22 mouse cellular contexts compared by ENCODE assay signal in the genomic region with DNA sequence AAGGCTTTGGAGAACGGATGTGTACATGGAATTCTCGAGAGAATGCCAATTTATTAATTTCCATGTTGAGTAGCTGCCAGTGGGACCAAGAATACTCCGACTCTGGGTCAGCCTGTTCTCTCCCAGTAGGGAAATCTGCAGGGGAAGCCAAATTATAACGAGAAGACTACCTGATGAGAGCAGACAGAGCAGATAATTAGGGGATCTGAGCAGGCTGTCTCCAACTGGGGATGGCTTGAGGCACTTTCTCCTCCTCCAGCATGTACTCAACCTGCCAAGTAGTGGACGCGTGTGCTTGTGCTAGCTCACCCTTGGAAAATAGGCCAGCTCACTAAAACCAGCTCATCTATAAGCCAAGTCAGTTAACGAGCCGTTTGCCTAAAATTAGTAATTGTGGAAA.
DNase-seq lines count a peak whose midpoint lies in the region; ATAC-seq and TF ChIP-seq lines count a peak whose summit lies in the region.
"Had no signal": no experiment of that assay in that cellular context is flagged by ENCODE, and none has a peak within 500 bp of the region (broad histone marks: within the 10 kb centered on the region; RNA-seq: fewer than 3 reads in every experiment).

No protein-coding gene starts in this region.

- H3K79me2 ChIP-seq in macrophage (ENCODE audit: inconsistent target), result no peaks in the 10 kb centered on the region

- H3K4me2 ChIP-seq in midbrain, postnatal 0 days (ENCODE audit: low read depth, low read length, poor library complexity, severe bottlenecking), result no peak overlapping the region
- no peak overlapping the region for H3K4me2 ChIP-seq in midbrain, embryonic 16.5 days (ENCODE audit: low read length)
- H3K4me2 ChIP-seq: embryonic facial prominence, embryonic 13.5 days; limb, embryonic 13.5 days; liver, embryonic 13.5 days; lung, embryonic 14.5 days; midbrain, embryonic 11.5 days; neural tube, embryonic 15.5 days; stomach, embryonic 15.5 days had no signal

- no peak overlapping the region for H3K9ac ChIP-seq in midbrain, postnatal 0 days (replicated peaks; ENCODE audit: low read length, poor library complexity, severe bottlenecking)
- no peak overlapping the region for H3K9ac ChIP-seq in midbrain, embryonic 16.5 days (ENCODE audit: low read depth, low read length)
- H3K9ac ChIP-seq: embryonic facial prominence, embryonic 13.5 days; limb, embryonic 13.5 days; liver, embryonic 13.5 days; lung, embryonic 14.5 days; neural tube, embryonic 15.5 days; stomach, embryonic 15.5 days had no signal

- no peaks in the 10 kb centered on the region for H3K4me1 ChIP-seq in midbrain, postnatal 0 days (ENCODE audit: insufficient read depth, low read length)
- H3K4me1 ChIP-seq in midbrain, embryonic 16.5 days (ENCODE audit: control insufficient read depth, insufficient read depth, low read length), result no peaks in the 10 kb centered on the region
- H3K4me1 ChIP-seq in thymus, adult 2 months (replicated peaks; ENCODE audit: control insufficient read depth, insufficient read depth, low read length), result no peaks in the 10 kb centered on the region
- H3K4me1 ChIP-seq: liver, embryonic 13.5 days; neural tube, embryonic 15.5 days; stomach, embryonic 15.5 days had no signal

- no peak overlapping the region for H3K27ac ChIP-seq in midbrain, postnatal 0 days (ENCODE audit: low read depth, low read length)
- no peak overlapping the region for H3K27ac ChIP-seq in midbrain, embryonic 16.5 days (ENCODE audit: low read length)
- H3K27ac ChIP-seq in macrophage, result peak overlapping the region; percentile 59
- no peak overlapping the region for H3K27ac ChIP-seq in thymus, adult 2 months (ENCODE audit: control insufficient read depth, insufficient read depth, low read length)
- H3K27ac ChIP-seq: embryonic facial prominence, embryonic 13.5 days; limb, embryonic 13.5 days; liver, embryonic 13.5 days; neural tube, embryonic 15.5 days; stomach, embryonic 15.5 days had no signal

- TF ChIP-seq POLR2A in thymus, adult 2 months (IDR thresholded peaks at IDR 0.05; ENCODE audit: control insufficient read depth, extremely low read depth, insufficient read depth, low read length, poor library complexity), result no peak

- no peaks in the 10 kb centered on the region for H3K27me3 ChIP-seq in midbrain, postnatal 0 days (ENCODE audit: insufficient read depth, low read length)
- no peaks in the 10 kb centered on the region for H3K27me3 ChIP-seq in midbrain, embryonic 16.5 days (ENCODE audit: control insufficient read depth, insufficient read depth, low read depth, low read length)
- H3K27me3 ChIP-seq in thymus, adult 2 months (ENCODE audit: control insufficient read depth, insufficient read depth, low read length), result no peaks in the 10 kb centered on the region
- H3K27me3 ChIP-seq: embryonic facial prominence, embryonic 13.5 days; limb, embryonic 13.5 days; neural tube, embryonic 15.5 days; Patski; stomach, embryonic 15.5 days had no signal

- no peaks in the 10 kb centered on the region for H3K36me3 ChIP-seq in midbrain, postnatal 0 days (ENCODE audit: insufficient read depth, low read length)
- no peaks in the 10 kb centered on the region for H3K36me3 ChIP-seq in midbrain, embryonic 16.5 days (ENCODE audit: control insufficient read depth, insufficient read depth, low read length)
- no peaks in the 10 kb centered on the region for H3K36me3 ChIP-seq in macrophage (ENCODE audit: inconsistent target)
- no peaks in the 10 kb centered on the region for H3K36me3 ChIP-seq in thymus, adult 2 months (ENCODE audit: control insufficient read depth, insufficient read depth, low read length)
- H3K36me3 ChIP-seq: embryonic facial prominence, embryonic 13.5 days; limb, embryonic 13.5 days; liver, embryonic 13.5 days; neural tube, embryonic 15.5 days; stomach, embryonic 15.5 days had no signal

- no peaks in the 10 kb centered on the region for H3K9me3 ChIP-seq in midbrain, postnatal 0 days (ENCODE audit: low read length)
- no peaks in the 10 kb centered on the region for H3K9me3 ChIP-seq in midbrain, embryonic 16.5 days (replicated peaks; ENCODE audit: control insufficient read depth, low read length, poor library complexity, severe bottlenecking)
- H3K9me3 ChIP-seq: embryonic facial prominence, embryonic 13.5 days; liver, embryonic 13.5 days; neural tube, embryonic 15.5 days; stomach, embryonic 15.5 days had no signal

- no peak for TF ChIP-seq CTCF in midbrain, postnatal 0 days (IDR thresholded peaks at IDR 0.05)
- no peak for TF ChIP-seq CTCF in thymus, adult 2 months (IDR thresholded peaks at IDR 0.05; ENCODE audit: borderline replicate concordance, control insufficient read depth, extremely low read depth, insufficient read depth, low read length, poor library complexity)

- ATAC-seq in midbrain, postnatal 0 days (ENCODE audit: low FRiP score), result no peak
- no peak for ATAC-seq in midbrain, embryonic 16.5 days
- ATAC-seq in megakaryocyte-erythroid progenitor cell, adult 5-6 weeks (replicated peaks; ENCODE audit: low FRiP score, low TSS enrichment, poor library complexity, severe bottlenecking), result no peak
- ATAC-seq: forebrain, embryonic 16.5 days; hindbrain, embryonic 16.5 days; Patski had no signal

- peak; percentile 17 for DNase-seq in midbrain, postnatal 0 days (ENCODE audit: low spot score)
- DNase-seq in cerebellum, adult 11 months, result peak; percentile 32
- DNase-seq in cerebellum, adult 9-10 months, result peak; percentile 77
- DNase-seq in thymus, adult 2 months, result no peak
- DNase-seq: adrenal gland, adult 8-10 months; kidney, adult 11 months; liver, embryonic 13.5 days; lung, embryonic 14.5 days; lung, postnatal 4 days; thymus, postnatal 14 days had no signal

- no peak overlapping the region for H3K4me3 ChIP-seq in midbrain, postnatal 0 days (ENCODE audit: low read depth, low read length)
- no peak overlapping the region for H3K4me3 ChIP-seq in midbrain, embryonic 16.5 days (ENCODE audit: low read depth, low read length)
- no peak overlapping the region for H3K4me3 ChIP-seq in macrophage (ENCODE audit: inconsistent target)
- H3K4me3 ChIP-seq in thymus, adult 2 months (ENCODE audit: control insufficient read depth, insufficient read depth, low read length), result no peak overlapping the region
- H3K4me3 ChIP-seq: embryonic facial prominence, embryonic 13.5 days; limb, embryonic 13.5 days; liver, embryonic 13.5 days; myocyte; neural tube, embryonic 15.5 days; stomach, embryonic 15.5 days had no signal

- WGBS in midbrain, postnatal 0 days, result 43% methylated on average over 8 of the region's 8 CpGs
- 61% methylated on average over 8 of the region's 8 CpGs for WGBS in midbrain, embryonic 16.5 days
- WGBS in macrophage (ENCODE audit: missing documents), result 90% methylated on average over 8 of the region's 8 CpGs
- WGBS in thymus, adult 2 months, result 89% methylated on average over 8 of the region's 8 CpGs
